Mouse (Mus musculus) stomach, postnatal 0 days (tissue): ENCODE measurements around the gene Isy1.

ENCODE experiments used
- CTCF ChIP-seq: IDR thresholded peaks from 2 replicates; pipeline ENCODE4 v1.5.1; 2016; ENCODE audit warnings: antibody characterized with exemption, low read depth, mild to moderate bottlenecking, moderate library complexity
- EP300 ChIP-seq: optimal IDR thresholded peaks from 2 replicates; pipeline ENCODE3; 2016; ENCODE audit warnings: antibody characterized with exemption

GRCm38 (mm10) chr6:87796251-87796880 is 42.2 kb downstream of the Isy1 start:
- no peak for TF ChIP-seq CTCF
- TF ChIP-seq EP300 = no peak
